Mouse (Mus musculus): ENCODE data around the gene Map1lc3b. TPM values are rescaled to one million over a fixed set of nuclear protein-coding genes. Genes with fewer than 3 reads are reported as not detected.

Gene Map1lc3b
- polyA plus RNA-seq, 1 experiment, result 186 TPM

DNA sequence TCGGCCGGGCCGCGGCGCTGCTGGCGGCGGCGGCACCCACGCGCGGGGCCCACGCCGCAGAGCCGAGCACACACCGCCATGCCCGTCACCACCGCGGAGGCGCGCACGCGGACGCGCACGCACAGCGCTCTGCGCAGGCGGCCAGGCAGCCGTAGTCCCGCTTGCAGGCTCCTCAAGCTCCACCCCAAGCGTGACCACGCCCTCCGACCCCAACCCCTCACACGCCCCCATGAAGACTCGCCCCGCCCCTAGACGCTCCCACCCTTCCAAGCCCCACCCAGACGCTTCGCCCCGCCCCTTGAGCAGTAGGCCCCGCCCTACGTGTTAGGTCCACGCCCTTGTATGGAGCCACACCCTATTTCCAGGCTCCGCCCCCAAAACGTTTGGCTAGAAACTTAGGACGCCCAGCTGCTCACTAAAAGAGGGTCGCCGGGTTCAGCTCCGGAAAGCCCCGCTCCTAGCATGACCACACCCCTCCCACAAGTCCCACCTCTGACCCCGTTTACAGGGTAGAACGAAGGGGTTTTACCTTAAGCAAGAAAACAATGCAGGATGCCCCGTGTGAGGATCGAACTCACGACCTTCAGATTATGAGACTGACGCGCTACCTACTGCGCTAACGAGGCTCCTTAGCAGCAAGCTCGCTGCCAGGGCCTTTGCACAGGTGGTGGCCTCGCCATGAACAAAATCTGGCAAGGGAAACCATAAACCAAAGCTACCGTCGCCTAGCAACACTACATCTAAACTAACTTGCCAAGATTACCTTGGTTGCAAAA is 11.3 kb upstream of the Map1lc3b start, which contains the start of gene Fbxo31:
Gene Fbxo31, minus strand, starts transcription at position 131 of the 776 bp plus-strand sequence.
- peak within 1 kb of the TSS; percentile 27 for H3ac ChIP-seq (ENCODE audit: control insufficient read depth, insufficient read length)
- H3K4me3 ChIP-seq, result peak within 1 kb of the TSS; percentile 52
- H3K36me3 ChIP-seq (ENCODE audit: control insufficient read depth, insufficient read depth), result no peaks in the 10 kb centered on the region
- H3K27me3 ChIP-seq (ENCODE audit: control insufficient read depth, insufficient read depth, insufficient read length), result no peaks in the 10 kb centered on the region
- H3K4me2 ChIP-seq (ENCODE audit: low read depth), result peak within 1 kb of the TSS; percentile 98
- peaks cover 30% of the 10 kb centered on the region for H3K79me2 ChIP-seq (ENCODE audit: control insufficient read depth, insufficient read depth)
- TF ChIP-seq E2F4 (IDR thresholded peaks at IDR 0.05; ENCODE audit: insufficient read depth) (no peak), CEBPB (IDR thresholded peaks at IDR 0.05; ENCODE audit: insufficient read depth, poor library complexity, severe bottlenecking) (0 out of 2 replicates have a peak, but pooled peaks have one; percentile 10), MAX (IDR thresholded peaks at IDR 0.05; ENCODE audit: low read depth) (no peak), MYOD1 (IDR thresholded peaks at IDR 0.05; ENCODE audit: control insufficient read depth in 1 of 3, insufficient read length in 2 of 3, low read depth in 2 of 3) (peak in 1 of 3 experiments; percentile 68), USF1 (IDR thresholded peaks at IDR 0.05; ENCODE audit: low read depth) (no peak), TCF3 (IDR thresholded peaks at IDR 0.05; ENCODE audit: insufficient read length, low read depth) (peak; percentile 43), SRF (IDR thresholded peaks at IDR 0.05; ENCODE audit: control insufficient read depth, insufficient read length, low read depth) (no peak), REST (IDR thresholded peaks at IDR 0.05; ENCODE audit: insufficient read depth, insufficient read length) (peak; percentile 41), MYOG (IDR thresholded peaks at IDR 0.05; ENCODE audit: control insufficient read depth in 1 of 3, insufficient read depth in 1 of 3, insufficient read length in 2 of 3, low read depth in 2 of 3) (peak in 2 of 3 experiments; percentile 36 to 40), POLR2A (IDR thresholded peaks at IDR 0.05; ENCODE audit: insufficient read length, low read depth) (peak; percentile 98), TCF12 (IDR thresholded peaks at IDR 0.05; ENCODE audit: insufficient read depth, poor library complexity, severe bottlenecking) (no peak), POLR2AphosphoS2 (IDR thresholded peaks at IDR 0.05; ENCODE audit: insufficient read length, low read depth) (peak; percentile 96)

DNA sequence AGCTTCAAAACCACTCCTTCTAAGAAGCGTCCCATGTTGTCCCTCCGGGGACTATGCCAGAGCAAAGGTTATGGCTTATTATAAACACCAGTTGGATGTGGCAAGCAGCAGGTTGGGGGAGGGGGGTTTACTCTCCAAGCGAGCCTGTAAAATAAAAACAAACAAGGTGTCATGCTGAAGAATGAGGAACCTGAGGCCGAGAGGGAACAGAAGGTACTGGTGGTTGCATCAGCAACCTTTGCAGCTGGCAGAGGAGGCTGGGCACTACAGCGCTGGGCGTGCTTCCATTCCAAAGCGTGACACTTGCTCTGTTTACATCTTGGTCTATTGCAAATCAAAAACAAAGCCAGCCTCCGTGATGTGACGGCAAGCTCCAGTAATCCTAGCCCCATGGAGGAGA is 9.7 kb upstream of the Map1lc3b start:
- TF ChIP-seq POLR2A (IDR thresholded peaks at IDR 0.05; ENCODE audit: insufficient read length, low read depth), result no peak
- TF ChIP-seq POLR2AphosphoS2 (IDR thresholded peaks at IDR 0.05; ENCODE audit: insufficient read length, low read depth), result no peak
- no peak for TF ChIP-seq TCF12 (IDR thresholded peaks at IDR 0.05; ENCODE audit: insufficient read depth, poor library complexity, severe bottlenecking)
- TF ChIP-seq MYOG (IDR thresholded peaks at IDR 0.05; ENCODE audit: control insufficient read depth in 1 of 3, insufficient read depth in 1 of 3, insufficient read length in 2 of 3, low read depth in 2 of 3), result peak in 2 of 3 experiments; percentile 13 to 74
- peak in 1 of 3 experiments; percentile 54 for TF ChIP-seq MYOD1 (IDR thresholded peaks at IDR 0.05; ENCODE audit: control insufficient read depth in 1 of 3, insufficient read length in 2 of 3, low read depth in 2 of 3)
- no peak for TF ChIP-seq MAX (IDR thresholded peaks at IDR 0.05; ENCODE audit: low read depth)
- peak; percentile 54; the same call in 1 of the 2 replicates for TF ChIP-seq CEBPB (IDR thresholded peaks at IDR 0.05; ENCODE audit: insufficient read depth, poor library complexity, severe bottlenecking)
- TF ChIP-seq E2F4 (IDR thresholded peaks at IDR 0.05; ENCODE audit: insufficient read depth), result no peak
- Histone ChIP-seq H3ac (ENCODE audit: control insufficient read depth, insufficient read length) (no peak overlapping the region), H3K27me3 (ENCODE audit: control insufficient read depth, insufficient read depth, insufficient read length) (no peaks in the 10 kb centered on the region), H3K4me3 (no peak overlapping the region), H3K36me3 (ENCODE audit: control insufficient read depth, insufficient read depth) (no peaks in the 10 kb centered on the region), H3K79me2 (ENCODE audit: control insufficient read depth, insufficient read depth) (peaks cover 16% of the 10 kb centered on the region), H3K4me2 (ENCODE audit: low read depth) (peak overlapping the region; percentile 46)

DNA sequence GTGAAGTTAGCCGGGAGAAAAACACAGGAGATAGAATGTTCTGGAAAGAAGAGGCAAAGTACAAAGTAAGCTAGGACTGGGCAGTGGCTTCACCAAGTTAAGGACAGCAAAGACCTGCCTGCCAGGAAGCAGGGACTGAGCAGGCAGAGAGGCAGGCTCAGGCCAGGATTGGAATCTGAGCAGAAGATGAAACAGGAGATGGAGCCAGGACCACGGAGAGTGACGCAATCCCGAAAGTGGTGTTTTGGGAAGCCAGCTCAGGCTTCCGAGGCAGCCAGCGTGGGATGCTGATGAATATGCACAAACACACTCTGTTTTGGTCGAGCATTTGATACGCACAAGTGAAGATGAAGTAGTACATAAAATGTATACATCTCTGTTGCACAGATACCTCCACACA is 6.5 kb upstream of the Map1lc3b start:
- no peak overlapping the region for H3K4me3 ChIP-seq
- no peaks in the 10 kb centered on the region for H3K36me3 ChIP-seq (ENCODE audit: control insufficient read depth, insufficient read depth)
- H3K27me3 ChIP-seq (ENCODE audit: control insufficient read depth, insufficient read depth, insufficient read length), result no peaks in the 10 kb centered on the region
- TF ChIP-seq E2F4 (IDR thresholded peaks at IDR 0.05; ENCODE audit: insufficient read depth) (no peak), POLR2AphosphoS2 (IDR thresholded peaks at IDR 0.05; ENCODE audit: insufficient read length, low read depth) (no peak), TCF12 (IDR thresholded peaks at IDR 0.05; ENCODE audit: insufficient read depth, poor library complexity, severe bottlenecking) (no peak), POLR2A (IDR thresholded peaks at IDR 0.05; ENCODE audit: insufficient read length, low read depth) (peak; percentile 35), CEBPB (IDR thresholded peaks at IDR 0.05; ENCODE audit: insufficient read depth, poor library complexity, severe bottlenecking) (peak; percentile 95), TCF3 (IDR thresholded peaks at IDR 0.05; ENCODE audit: insufficient read length, low read depth) (no peak), USF1 (IDR thresholded peaks at IDR 0.05; ENCODE audit: low read depth) (no peak), MYOG (IDR thresholded peaks at IDR 0.05; ENCODE audit: control insufficient read depth in 1 of 3, insufficient read depth in 1 of 3, insufficient read length in 2 of 3, low read depth in 2 of 3) (peak in 1 of 3 experiments; percentile 5), REST (IDR thresholded peaks at IDR 0.05; ENCODE audit: insufficient read depth, insufficient read length) (peak; percentile 40), SRF (IDR thresholded peaks at IDR 0.05; ENCODE audit: control insufficient read depth, insufficient read length, low read depth) (no peak), MYOD1 (IDR thresholded peaks at IDR 0.05; ENCODE audit: control insufficient read depth in 1 of 3, insufficient read length in 2 of 3, low read depth in 2 of 3) (no peak), MAX (IDR thresholded peaks at IDR 0.05; ENCODE audit: low read depth) (no peak)
- H3K4me2 ChIP-seq (ENCODE audit: low read depth), result peak overlapping the region; percentile 65
- no peaks in the 10 kb centered on the region for H3K79me2 ChIP-seq (ENCODE audit: control insufficient read depth, insufficient read depth)
- no peak overlapping the region for H3ac ChIP-seq (ENCODE audit: control insufficient read depth, insufficient read length)

DNA sequence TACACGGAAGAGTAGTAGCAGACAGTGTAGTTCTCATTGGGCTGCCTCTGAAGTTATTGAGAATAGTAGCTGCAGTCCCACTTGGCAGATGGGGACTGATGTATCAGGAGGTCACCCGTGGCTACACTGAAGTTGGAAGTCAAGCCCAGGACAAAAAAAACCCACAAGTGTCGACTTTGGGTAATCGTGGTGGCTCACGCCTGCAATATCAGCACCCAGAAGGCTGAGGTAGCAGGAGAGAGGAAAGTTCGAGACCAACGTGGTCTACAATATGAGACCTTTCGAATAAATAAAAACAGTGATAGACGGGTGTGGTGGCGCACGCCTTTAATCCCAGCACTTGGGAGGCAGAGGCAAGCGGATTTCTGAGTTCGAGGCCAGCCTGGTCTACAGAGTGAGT is 5.4 kb upstream of the Map1lc3b start:
- no peaks in the 10 kb centered on the region for H3K36me3 ChIP-seq (ENCODE audit: control insufficient read depth, insufficient read depth)
- H3K4me2 ChIP-seq (ENCODE audit: low read depth), result peak overlapping the region; percentile 79
- TF ChIP-seq MYOG (IDR thresholded peaks at IDR 0.05; ENCODE audit: control insufficient read depth in 1 of 3, insufficient read depth in 1 of 3, insufficient read length in 2 of 3, low read depth in 2 of 3) (no peak), TCF12 (IDR thresholded peaks at IDR 0.05; ENCODE audit: insufficient read depth, poor library complexity, severe bottlenecking) (no peak), POLR2AphosphoS2 (IDR thresholded peaks at IDR 0.05; ENCODE audit: insufficient read length, low read depth) (no peak), CEBPB (IDR thresholded peaks at IDR 0.05; ENCODE audit: insufficient read depth, poor library complexity, severe bottlenecking) (no peak)
- H3K79me2 ChIP-seq (ENCODE audit: control insufficient read depth, insufficient read depth), result no peaks in the 10 kb centered on the region
- H3ac ChIP-seq (ENCODE audit: control insufficient read depth, insufficient read length), result peak overlapping the region; percentile 51
- no peaks in the 10 kb centered on the region for H3K27me3 ChIP-seq (ENCODE audit: control insufficient read depth, insufficient read depth, insufficient read length)
- H3K4me3 ChIP-seq, result peak overlapping the region; percentile 31
